Mouse (Mus musculus) kidney, postnatal 36 days (tissue): ENCODE measurements around the gene Brip1.

Source experiments
- DNase-seq, 2 experiments: peaks; one replicate each; pipeline ENCODE4 v3.0.0; 2021 to 2022; ENCODE audit warnings: mixed read lengths in 2 of 2

Gene Brip1

DNA sequence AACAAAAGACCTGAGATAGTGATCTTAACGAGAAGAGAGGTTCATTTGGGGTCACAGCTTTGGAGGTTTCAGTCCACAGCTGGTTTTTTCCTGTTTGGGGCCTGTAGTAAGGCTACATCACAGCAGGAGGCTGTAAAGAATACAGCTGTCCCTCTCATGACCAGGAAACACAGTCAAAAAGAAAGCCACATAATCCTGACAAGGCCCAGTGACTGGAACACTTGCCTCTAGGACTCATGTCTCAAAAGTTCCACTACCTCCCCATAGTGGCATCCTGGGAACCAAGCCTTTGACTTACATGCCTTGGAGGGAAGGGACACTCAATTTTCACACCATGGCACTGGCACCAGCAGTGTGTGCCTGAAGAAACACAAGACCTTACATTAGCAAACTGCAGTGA, 181.0 kb downstream of the Brip1 start:
- no peak for DNase-seq

DNA sequence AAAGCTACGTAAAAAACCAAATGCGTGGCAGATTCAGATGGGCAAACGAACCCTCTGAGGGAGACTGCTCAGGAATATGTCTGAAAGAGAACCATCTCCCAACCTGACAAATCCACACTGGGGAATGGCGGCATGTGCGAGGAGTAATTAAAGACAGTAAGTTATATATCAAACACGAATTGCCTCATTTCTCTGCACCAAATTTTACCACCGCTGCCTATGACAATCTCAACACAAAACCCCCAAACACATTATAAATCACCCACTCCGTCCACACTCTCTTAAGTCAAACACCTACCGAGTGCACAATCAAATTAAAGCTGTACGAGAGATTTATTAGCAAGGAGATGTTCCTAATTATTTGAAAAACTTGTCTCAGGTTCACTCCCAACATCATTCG, 184.8 kb downstream of the Brip1 start:
- DNase-seq = no peak

DNA sequence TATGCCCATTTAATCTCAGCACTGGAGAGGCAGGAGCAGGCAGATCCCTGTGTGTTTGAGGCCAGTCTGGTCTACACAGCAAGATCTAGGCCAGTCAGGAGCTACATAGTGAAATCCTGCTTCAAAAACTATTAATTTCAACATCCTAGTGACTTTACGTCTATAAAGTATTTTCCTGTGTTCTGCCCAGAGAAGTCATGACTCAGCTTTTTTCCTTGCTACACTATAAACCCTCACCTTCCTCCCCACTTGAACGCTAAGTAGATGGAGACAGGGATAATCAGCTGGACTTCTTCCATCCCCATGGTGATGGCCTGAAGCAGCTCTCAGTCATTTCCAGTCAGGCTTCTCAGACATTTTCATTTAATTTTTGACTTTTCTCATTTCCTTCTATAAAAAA, 187.9 kb downstream of the Brip1 start:
- no peak for DNase-seq

DNA sequence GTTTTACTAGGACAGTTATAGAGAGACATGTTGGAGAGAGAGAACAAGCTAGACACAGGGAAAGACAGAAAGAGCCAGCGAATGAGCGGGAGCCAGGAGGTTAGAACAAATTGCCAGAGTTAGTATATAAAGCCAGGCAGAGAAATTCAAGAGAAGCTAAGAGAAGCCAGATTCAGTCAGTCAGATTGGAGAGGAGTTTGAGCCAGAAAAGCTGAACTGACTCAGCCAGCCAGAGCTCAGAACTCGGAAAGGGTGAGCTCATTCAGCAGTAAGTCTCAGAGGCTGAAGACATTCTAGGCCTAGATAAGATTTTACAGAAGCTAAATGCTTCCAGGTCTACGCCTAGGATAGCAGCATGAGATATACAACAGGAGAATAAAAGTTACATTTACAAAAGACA, 190.5 kb downstream of the Brip1 start:
- no peak for DNase-seq

DNA sequence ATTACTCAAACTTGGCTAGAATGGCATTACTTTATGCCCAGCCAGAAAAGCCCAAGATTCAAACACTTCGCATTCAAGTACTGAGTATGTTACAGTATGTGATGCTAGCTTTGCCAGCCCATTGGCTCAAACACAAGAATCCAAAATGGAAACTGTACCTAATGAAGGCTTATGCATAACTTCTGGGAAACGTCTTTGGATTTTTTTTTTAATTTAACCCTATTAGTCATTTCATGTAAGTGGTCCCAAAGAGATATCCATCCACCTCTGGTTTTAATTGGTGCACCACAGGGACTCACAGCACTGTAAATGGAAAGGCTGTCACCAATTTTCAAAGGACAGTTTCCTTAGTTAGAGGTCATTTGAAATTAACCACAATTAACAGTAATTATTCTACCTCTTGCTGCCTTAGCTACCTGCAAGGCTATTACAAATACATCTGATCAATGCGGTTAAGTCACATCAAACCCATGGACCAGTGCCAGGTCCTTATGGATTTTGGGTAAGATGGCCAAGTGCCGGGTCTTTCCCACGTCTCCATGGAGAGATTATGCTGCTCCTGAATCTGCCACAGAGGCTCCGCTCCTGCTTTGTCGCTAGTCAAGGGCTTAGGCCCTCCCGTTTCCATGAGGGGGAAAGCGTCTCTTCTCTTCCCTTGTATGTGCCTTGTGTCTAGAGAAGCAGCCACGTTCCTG, 192.6 kb downstream of the Brip1 start:
- DNase-seq = no peak
